Mouse (Mus musculus) MN1 (cell line): ENCODE data around the gene Siah3.
"Not testable (repeated sequence)": the region's sequence is repeated elsewhere in the genome, so short reads cannot be mapped to it uniquely, and the experiment has no call there.

Experiments used
- DNase-seq: peaks from one replicate; pipeline ENCODE4 v3.0.0-alpha.2; 2016; ENCODE audit warnings: low spot score

Gene Siah3

GRCm38 (mm10) chr14:75455743-75456421 lies at the start of gene Siah3:
Siah3 (plus strand) TSS chr14:75455982.
- peak; percentile 75 for DNase-seq

GRCm38 (mm10) chr14:75409772-75410171 lies 46.0 kb upstream of the Siah3 start:
- no peak for DNase-seq

GRCm38 (mm10) chr14:75410392-75410791 lies 45.4 kb upstream of the Siah3 start:
- DNase-seq: no peak

- no peak for DNase-seq
Measured at GRCm38 (mm10) chr14:75418721-75419120, 37.1 kb upstream of the Siah3 start.

GRCm38 (mm10) chr14:75419876-75420275 lies 35.9 kb upstream of the Siah3 start:
- no peak for DNase-seq

GRCm38 (mm10) chr14:75420811-75421210 lies 35.0 kb upstream of the Siah3 start:
- no peak for DNase-seq

GRCm38 (mm10) chr14:75431173-75431786 lies 24.5 kb upstream of the Siah3 start:
- DNase-seq: peak; percentile 65

- peak; percentile 62 for DNase-seq
Measured at GRCm38 (mm10) chr14:75432850-75433249, 22.9 kb upstream of the Siah3 start.

GRCm38 (mm10) chr14:75434576-75434975 lies 21.2 kb upstream of the Siah3 start:
- peak; percentile 79 for DNase-seq

GRCm38 (mm10) chr14:75444486-75445105 lies 11.2 kb upstream of the Siah3 start:
- peak; percentile 45 for DNase-seq

GRCm38 (mm10) chr14:75445281-75445947 lies 10.4 kb upstream of the Siah3 start:
- peak; percentile 90 for DNase-seq

GRCm38 (mm10) chr14:75445948-75446281 lies 9.9 kb upstream of the Siah3 start:
- DNase-seq: no peak

- DNase-seq: not testable (repeated sequence)
Measured at GRCm38 (mm10) chr14:75446314-75446713, 9.5 kb upstream of the Siah3 start.

- DNase-seq: no peak
Measured at GRCm38 (mm10) chr14:75453906-75454305, 1.9 kb upstream of the Siah3 start.

GRCm38 (mm10) chr14:75454716-75455115 lies 1.1 kb upstream of the Siah3 start:
- DNase-seq: peak; percentile 42

GRCm38 (mm10) chr14:75455361-75455742 lies 430 bp upstream of the Siah3 start:
- DNase-seq: no peak

- DNase-seq: peak; percentile 78
Measured at GRCm38 (mm10) chr14:75456489-75457220, 873 bp downstream of the Siah3 start.

- no peak for DNase-seq
Measured at GRCm38 (mm10) chr14:75457221-75457600, 1.4 kb downstream of the Siah3 start.

- DNase-seq: no peak
Measured at GRCm38 (mm10) chr14:75459431-75459830, 3.6 kb downstream of the Siah3 start.

GRCm38 (mm10) chr14:75459991-75460390 lies 4.2 kb downstream of the Siah3 start:
- DNase-seq: peak; percentile 71

- DNase-seq: no peak
Measured at GRCm38 (mm10) chr14:75460436-75460835, 4.7 kb downstream of the Siah3 start.

- no peak for DNase-seq
Measured at GRCm38 (mm10) chr14:75461770-75462169, 6.0 kb downstream of the Siah3 start.
